16 mouse cellular contexts compared by ENCODE assay signal in genomic region chr3:108781884-108782270, GRCm38 (mm10). TPM values are rescaled to one million over a fixed set of nuclear protein-coding genes. Genes with fewer than 3 reads are reported as not detected.
DNase-seq lines count a peak whose midpoint lies in the region; ATAC-seq and TF ChIP-seq lines count a peak whose summit lies in the region.
"Had no signal": no experiment of that assay in that cellular context is flagged by ENCODE, and none has a peak within 500 bp of the region (broad histone marks: within the 10 kb centered on the region; RNA-seq: fewer than 3 reads in every experiment).

No protein-coding gene starts in this region.

- no peak overlapping the region for H3K27ac ChIP-seq in kidney, adult 2 months (ENCODE audit: insufficient read depth, low read depth, low read length)
- peak overlapping the region; percentile 85 for H3K27ac ChIP-seq in embryonic facial prominence, embryonic 15.5 days (replicated peaks)
- H3K27ac ChIP-seq in limb, embryonic 10.5 days: peak overlapping the region; percentile 50; the same call in 1 of the 2 replicates
- H3K27ac ChIP-seq in left cerebral cortex, adult 2 months: no peak overlapping the region
- H3K27ac ChIP-seq: liver, embryonic 12.5 days; midbrain, embryonic 12.5 days had no signal

- H3K4me3 ChIP-seq in kidney, adult 2 months (ENCODE audit: insufficient read depth, low read depth, low read length): no peak overlapping the region
- no peak overlapping the region for H3K4me3 ChIP-seq in embryonic facial prominence, embryonic 15.5 days (replicated peaks)
- H3K4me3 ChIP-seq in limb, embryonic 10.5 days: no peak overlapping the region
- H3K4me3 ChIP-seq in left cerebral cortex, adult 2 months: no peak overlapping the region
- H3K4me3 ChIP-seq: hindbrain, embryonic 10.5 days; liver, embryonic 12.5 days; midbrain, embryonic 12.5 days had no signal

- H3K4me2 ChIP-seq in embryonic facial prominence, embryonic 15.5 days (replicated peaks): no peak overlapping the region
- H3K4me2 ChIP-seq: liver, embryonic 12.5 days; midbrain, embryonic 12.5 days had no signal

- H3K36me3 ChIP-seq in kidney, adult 2 months (ENCODE audit: control insufficient read depth, insufficient read depth, low read length): no peaks in the 10 kb centered on the region
- H3K36me3 ChIP-seq in embryonic facial prominence, embryonic 15.5 days: no peaks in the 10 kb centered on the region
- 0 out of 2 replicates have a peak, but pooled peaks cover 9% of the 10 kb centered on the region for H3K36me3 ChIP-seq in limb, embryonic 10.5 days
- H3K36me3 ChIP-seq: hindbrain, embryonic 10.5 days; liver, embryonic 12.5 days; midbrain, embryonic 12.5 days had no signal

- H3K9me3 ChIP-seq in embryonic facial prominence, embryonic 15.5 days (replicated peaks): 0 out of 2 replicates have a peak, but pooled peaks cover 7% of the 10 kb centered on the region
- H3K9me3 ChIP-seq in limb, embryonic 10.5 days (replicated peaks): 0 out of 2 replicates have a peak, but pooled peaks cover 6% of the 10 kb centered on the region
- H3K9me3 ChIP-seq: liver, embryonic 12.5 days had no signal

- TF ChIP-seq POLR2A in kidney, adult 2 months (IDR thresholded peaks at IDR 0.05; ENCODE audit: low read depth, low read length): no peak

- H3K9ac ChIP-seq in embryonic facial prominence, embryonic 15.5 days: no peak overlapping the region
- H3K9ac ChIP-seq: liver, embryonic 12.5 days; midbrain, embryonic 12.5 days had no signal

- 73% methylated on average over 5 of the region's 5 CpGs for WGBS in kidney, adult 2 months
- 38% methylated on average over 5 of the region's 5 CpGs for WGBS in embryonic facial prominence, embryonic 15.5 days
- 93% methylated on average over 5 of the region's 5 CpGs for whole genome bisulfite sequencing in limb, embryonic 10.5 days

- TF ChIP-seq CTCF in kidney, adult 2 months (conservative IDR thresholded peaks at IDR 0.05; ENCODE audit: insufficient read depth, insufficient read length, low read depth, low read length): no peak
- TF ChIP-seq CTCF in left cerebral cortex, adult 2 months (IDR thresholded peaks at IDR 0.05): no peak

- peak; percentile 83 for DNase-seq in heart, adult 11 months
- DNase-seq in heart, postnatal 36 days: no peak
- peak; percentile 58 for DNase-seq in kidney, postnatal 10 days
- no peak for DNase-seq in kidney, adult 2 months
- DNase-seq in limb, embryonic 10.5 days (ENCODE audit: low spot score): no peak
- DNase-seq in left cerebral cortex, adult 2 months (ENCODE audit: extremely low spot score in 1 of 2, low spot score in 2 of 2): no peak
- no peak for DNase-seq in embryo, embryonic 10.5 days (ENCODE audit: low spot score)
- DNase-seq: cerebellum, postnatal 36 days; kidney, adult 8-10 months had no signal

- intact Hi-C loops in heart, postnatal 36 days (cut with DNase I): no loop called here
- intact Hi-C loops in left cerebral cortex, adult 2 months (cut with DNase I): no loop called here

- no peak for ATAC-seq in embryonic facial prominence, embryonic 15.5 days (ENCODE audit: insufficient number of reproducible peaks, low FRiP score, low TSS enrichment, low read depth)
- ATAC-seq: liver, embryonic 12.5 days had no signal

- no peaks in the 10 kb centered on the region for H3K27me3 ChIP-seq in kidney, adult 2 months (replicated peaks; ENCODE audit: control insufficient read depth, insufficient read depth, low read length)
- no peaks in the 10 kb centered on the region for H3K27me3 ChIP-seq in embryonic facial prominence, embryonic 15.5 days
- H3K27me3 ChIP-seq in limb, embryonic 10.5 days (ENCODE audit: low read depth, poor library complexity, severe bottlenecking): no peaks in the 10 kb centered on the region
- H3K27me3 ChIP-seq: liver, embryonic 12.5 days; midbrain, embryonic 12.5 days had no signal

- H3K4me1 ChIP-seq in kidney, adult 2 months (ENCODE audit: control insufficient read depth, insufficient read depth, low read length): no peaks in the 10 kb centered on the region
- peaks cover 28% of the 10 kb centered on the region for H3K4me1 ChIP-seq in embryonic facial prominence, embryonic 15.5 days
- H3K4me1 ChIP-seq in limb, embryonic 10.5 days: peaks cover 22% of the 10 kb centered on the region
- H3K4me1 ChIP-seq: liver, embryonic 12.5 days; midbrain, embryonic 12.5 days had no signal

RNA-seq across cellular contexts. Expression of gene Aknad1, which starts 42.4 kb away (rescaled TPM):
- total RNA-seq in heart, postnatal 36 days (2021): not detected
- not detected in 2 replicates for polyA plus RNA-seq in kidney, adult 2 months (2012; rRNA removed)
- 1.2 and 1.6 TPM in 2 replicates for polyA plus RNA-seq in embryonic facial prominence, embryonic 15.5 days (2015; fragmentation: Nextera tagmentation; extraction: Ambion mirVana)
- 0.10 TPM in 1 of 2 replicates, not detected in the other for polyA plus RNA-seq in limb, embryonic 10.5 days (2016; fragmentation: Nextera tagmentation; extraction: Ambion mirVana)
- total RNA-seq in left cerebral cortex, adult 2 months (2021): not detected
- total RNA-seq: adrenal gland, postnatal 36 days; layer of hippocampus, adult 8-10 months; MEL had no signal

RNA-seq across cellular contexts. Expression of gene Stxbp3, which starts 58.4 kb away (rescaled TPM):
- 10 to 100 TPM; 23.5 to 29.3 TPM for total RNA-seq in heart, postnatal 36 days (2021)
- polyA plus RNA-seq in kidney, adult 2 months (2012; rRNA removed): 10.5 and 14.4 TPM in 2 replicates
- 42.1 and 44.0 TPM in 2 replicates for polyA plus RNA-seq in embryonic facial prominence, embryonic 15.5 days (2015; fragmentation: Nextera tagmentation; extraction: Ambion mirVana)
- polyA plus RNA-seq in limb, embryonic 10.5 days (2016; fragmentation: Nextera tagmentation; extraction: Ambion mirVana): 20.8 and 24.6 TPM in 2 replicates
- 10 to 100 TPM; 17.8 to 23.1 TPM for total RNA-seq in left cerebral cortex, adult 2 months (2021)

RNA-seq across cellular contexts. Expression of gene Gpsm2, which starts 59.8 kb away (rescaled TPM):
- 1 to 10 TPM; 2.0 to 2.5 TPM for total RNA-seq in heart, postnatal 36 days (2021)
- polyA plus RNA-seq in kidney, adult 2 months (2012; rRNA removed): 1.6 and 1.8 TPM in 2 replicates
- 68.1 and 75.8 TPM in 2 replicates for polyA plus RNA-seq in embryonic facial prominence, embryonic 15.5 days (2015; fragmentation: Nextera tagmentation; extraction: Ambion mirVana)
- 73.9 and 85.3 TPM in 2 replicates for polyA plus RNA-seq in limb, embryonic 10.5 days (2016; fragmentation: Nextera tagmentation; extraction: Ambion mirVana)
- 10 to 100 TPM; 12.2 to 13.5 TPM for total RNA-seq in left cerebral cortex, adult 2 months (2021)

Comparison
In these comparisons a context has a peak if more than half of its experiments do, and no peak if none do; other contexts are left out.
1. DNase-seq: peak in heart, adult 11 months (single experiment) and kidney, postnatal 10 days (single experiment); none in heart, postnatal 36 days (0 of 2), kidney, adult 2 months (single experiment), limb, embryonic 10.5 days (single experiment), left cerebral cortex, adult 2 months (0 of 2) and embryo, embryonic 10.5 days (single experiment).
2. H3K27ac ChIP-seq: peak in embryonic facial prominence, embryonic 15.5 days (single experiment) and limb, embryonic 10.5 days (single experiment); none in kidney, adult 2 months (single experiment) and left cerebral cortex, adult 2 months (single experiment).
3. RNA of gene Gpsm2, which starts 59.8 kb away (polyA plus RNA-seq): 73.9 to 85.3 TPM in limb, embryonic 10.5 days and 68.1 to 75.8 TPM in embryonic facial prominence, embryonic 15.5 days; 1.6 to 1.8 TPM in kidney, adult 2 months; every median in the first group is over 10 times any median in the second.